Mouse (Mus musculus) stomach, postnatal 0 days (tissue): ENCODE results near the gene Pkd1.

Experiments used
- CTCF ChIP-seq: IDR thresholded peaks from 2 replicates; pipeline ENCODE4 v1.5.1; 2016; ENCODE audit warnings: antibody characterized with exemption, low read depth, mild to moderate bottlenecking, moderate library complexity
- EP300 ChIP-seq: optimal IDR thresholded peaks from 2 replicates; pipeline ENCODE3; 2016; ENCODE audit warnings: antibody characterized with exemption

- no peak for TF ChIP-seq CTCF
- TF ChIP-seq EP300, result no peak
These were observed 41.3 kb downstream of the Pkd1 start for GRCm38 (mm10) chr17:24590943-24591342.
